8 mouse cellular contexts compared by ENCODE assay signal in the genomic region with DNA sequence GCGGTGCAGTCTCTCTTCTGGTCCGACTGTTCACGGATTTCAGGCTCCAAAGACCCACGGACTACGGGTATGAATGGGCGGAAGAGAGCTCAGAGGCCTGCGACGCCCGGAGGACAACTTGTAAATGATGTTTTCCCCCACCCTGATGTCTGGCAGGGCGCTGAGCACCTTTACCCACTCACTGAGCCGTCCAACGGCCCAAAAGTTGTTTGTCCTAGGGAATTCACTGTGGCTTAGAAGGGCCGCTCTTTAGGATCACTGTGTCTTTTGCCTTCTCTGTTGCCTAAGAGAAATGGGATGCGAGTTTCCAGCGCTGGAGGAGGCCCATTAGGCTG.
DNase-seq lines count a peak whose midpoint lies in the region; ATAC-seq lines count a peak whose summit lies in the region.

No protein-coding gene starts in this region.

- H3K4me1 ChIP-seq in kidney, embryonic 16.5 days (ENCODE audit: insufficient read depth, low read length), result peaks cover 15% of the 10 kb centered on the region
- H3K4me1 ChIP-seq in forebrain, embryonic 11.5 days (replicated peaks; ENCODE audit: control insufficient read depth, insufficient read depth, low read length), result peaks cover 2% of the 10 kb centered on the region; the same call in 1 of the 2 replicates
- peaks cover 8% of the 10 kb centered on the region for H3K4me1 ChIP-seq in intestine, embryonic 16.5 days (ENCODE audit: control insufficient read depth, insufficient read depth, low read length)
- peaks cover 22% of the 10 kb centered on the region for H3K4me1 ChIP-seq in neural tube, embryonic 12.5 days

- H3K9me3 ChIP-seq in kidney, embryonic 16.5 days (ENCODE audit: low read length), result peaks cover 4% of the 10 kb centered on the region; the same call in 1 of the 2 replicates
- no peaks in the 10 kb centered on the region; the same call in 1 of the 2 replicates for H3K9me3 ChIP-seq in forebrain, embryonic 11.5 days (ENCODE audit: control insufficient read depth, low read length)
- peaks cover 3% of the 10 kb centered on the region; the same call in 1 of the 2 replicates for H3K9me3 ChIP-seq in intestine, embryonic 16.5 days (ENCODE audit: control insufficient read depth, low read length)
- no peaks in the 10 kb centered on the region for H3K9me3 ChIP-seq in neural tube, embryonic 12.5 days

- peak overlapping the region; percentile 36 for H3K4me3 ChIP-seq in kidney, embryonic 16.5 days (ENCODE audit: low read length)
- peak overlapping the region; percentile 19; the same call in 1 of the 2 replicates for H3K4me3 ChIP-seq in forebrain, embryonic 11.5 days (ENCODE audit: low read depth, low read length)
- H3K4me3 ChIP-seq in intestine, embryonic 16.5 days (ENCODE audit: low read length), result peak overlapping the region; percentile 40
- peak overlapping the region; percentile 22; the same call in 1 of the 2 replicates for H3K4me3 ChIP-seq in neural tube, embryonic 12.5 days

- no peak for DNase-seq in kidney, postnatal 10 days
- DNase-seq in forebrain, embryonic 11.5 days (ENCODE audit: low spot score), result no peak
- DNase-seq in left cerebral cortex, adult 11 months (ENCODE audit: low spot score), result no peak
- no peak for DNase-seq in cerebellum, postnatal 10 days
- DNase-seq in layer of hippocampus, adult 8-10 months (ENCODE audit: low spot score in 2 of 2), result no peak

- no peaks in the 10 kb centered on the region for H3K27me3 ChIP-seq in kidney, embryonic 16.5 days (ENCODE audit: insufficient read depth, low read length)
- H3K27me3 ChIP-seq in forebrain, embryonic 11.5 days (ENCODE audit: control insufficient read depth, insufficient read depth, low read length), result no peaks in the 10 kb centered on the region
- H3K27me3 ChIP-seq in intestine, embryonic 16.5 days (replicated peaks; ENCODE audit: control insufficient read depth, insufficient read depth, low read length), result no peaks in the 10 kb centered on the region
- H3K27me3 ChIP-seq in neural tube, embryonic 12.5 days (replicated peaks), result no peaks in the 10 kb centered on the region

- H3K9ac ChIP-seq in kidney, embryonic 16.5 days (replicated peaks; ENCODE audit: low read length), result peak overlapping the region; percentile 63
- peak overlapping the region; percentile 14; the same call in 1 of the 2 replicates for H3K9ac ChIP-seq in forebrain, embryonic 11.5 days (ENCODE audit: low read length)
- H3K9ac ChIP-seq in intestine, embryonic 16.5 days (ENCODE audit: low read depth, low read length), result peak overlapping the region; percentile 55
- peak overlapping the region; percentile 55 for H3K9ac ChIP-seq in neural tube, embryonic 12.5 days

- peak; percentile 5; the same call in 1 of the 2 replicates for ATAC-seq in kidney, embryonic 16.5 days (ENCODE audit: low FRiP score, low TSS enrichment)
- ATAC-seq in forebrain, embryonic 11.5 days (replicated peaks; ENCODE audit: low FRiP score), result no peak
- ATAC-seq in intestine, embryonic 16.5 days, result 0 out of 2 replicates have a peak, but pooled peaks have one; percentile 13
- ATAC-seq in neural tube, embryonic 12.5 days (ENCODE audit: low FRiP score, low read depth), result no peak

- H3K36me3 ChIP-seq in kidney, embryonic 16.5 days (ENCODE audit: insufficient read depth, low read length), result no peaks in the 10 kb centered on the region
- no peaks in the 10 kb centered on the region for H3K36me3 ChIP-seq in forebrain, embryonic 11.5 days (ENCODE audit: control insufficient read depth, insufficient read depth, low read length)
- H3K36me3 ChIP-seq in intestine, embryonic 16.5 days (ENCODE audit: control insufficient read depth, insufficient read depth, low read length), result no peaks in the 10 kb centered on the region
- no peaks in the 10 kb centered on the region for H3K36me3 ChIP-seq in neural tube, embryonic 12.5 days

- H3K4me2 ChIP-seq in kidney, embryonic 16.5 days (replicated peaks; ENCODE audit: low read depth, low read length), result peak overlapping the region; percentile 70
- H3K4me2 ChIP-seq in forebrain, embryonic 11.5 days (ENCODE audit: low read depth, low read length, severe bottlenecking), result peak overlapping the region; percentile 39
- H3K4me2 ChIP-seq in intestine, embryonic 16.5 days (ENCODE audit: low read depth, low read length), result peak overlapping the region; percentile 78
- H3K4me2 ChIP-seq in neural tube, embryonic 12.5 days (replicated peaks), result peak overlapping the region; percentile 62

- 15% methylated on average over 15 of the region's 15 CpGs for whole genome bisulfite sequencing in kidney, embryonic 16.5 days
- WGBS in forebrain, embryonic 11.5 days, result 18% methylated on average over 15 of the region's 15 CpGs
- 22% methylated on average over 15 of the region's 15 CpGs for WGBS in intestine, embryonic 16.5 days
- WGBS in neural tube, embryonic 12.5 days, result 19% methylated on average over 15 of the region's 15 CpGs

- H3K27ac ChIP-seq in kidney, embryonic 16.5 days (ENCODE audit: low read length), result peak overlapping the region; percentile 38; the same call in 1 of the 2 replicates
- H3K27ac ChIP-seq in forebrain, embryonic 11.5 days (ENCODE audit: low read depth, low read length), result peak overlapping the region; percentile 32
- H3K27ac ChIP-seq in intestine, embryonic 16.5 days (ENCODE audit: low read length), result no peak overlapping the region
- H3K27ac ChIP-seq in neural tube, embryonic 12.5 days, result no peak overlapping the region

Comparison
In these comparisons a context has a peak if more than half of its experiments do, and no peak if none do; other contexts are left out.
1. ATAC-seq: peak in kidney, embryonic 16.5 days (single experiment) and intestine, embryonic 16.5 days (single experiment); none in forebrain, embryonic 11.5 days (single experiment) and neural tube, embryonic 12.5 days (single experiment).
2. H3K27ac ChIP-seq: peak in kidney, embryonic 16.5 days (single experiment) and forebrain, embryonic 11.5 days (single experiment); none in intestine, embryonic 16.5 days (single experiment) and neural tube, embryonic 12.5 days (single experiment).
3. Peak in every context shown above with its lines, with median percentiles within 50 percentile points of each other: H3K4me2 ChIP-seq, H3K4me3 ChIP-seq and H3K9ac ChIP-seq.